Mouse (Mus musculus): ENCODE measurements around the gene Olfr851. TPM values are rescaled to one million over a fixed set of nuclear protein-coding genes. Genes with fewer than 3 reads are reported as not detected.

The Olfr851 gene
- not detected in 2 replicates for polyA plus RNA-seq (2015; fragmentation: Nextera tagmentation; extraction: Ambion mirVana)

GRCm38 (mm10) chr9:19492995-19493394, at the start of gene Olfr851:
TSS of gene Olfr851 (plus strand) at chr9:19493295.

GRCm38 (mm10) chr9:19478148-19478547, 14.9 kb upstream of the Olfr851 start, which contains the start of gene Olfr850:
TSS of gene Olfr850 (minus strand) at chr9:19478248.

GRCm38 (mm10) chr9:19540976-19541375, 47.9 kb downstream of the Olfr851 start, which contains the start of gene Olfr853:
TSS of gene Olfr853 (minus strand) at chr9:19541076.

Other genes with a start within 250 kb of the Olfr851 start
- not detected in 2 replicates for gene Olfr843, start 241.3 kb upstream of the Olfr851 start, polyA plus RNA-seq (2015; fragmentation: Nextera tagmentation; extraction: Ambion mirVana)
- gene Olfr844, start 176.9 kb upstream of the Olfr851 start, polyA plus RNA-seq (2015; fragmentation: Nextera tagmentation; extraction: Ambion mirVana) = not detected in 2 replicates
- not detected in 2 replicates for gene Olfr845, start 156.8 kb upstream of the Olfr851 start, polyA plus RNA-seq (2015; fragmentation: Nextera tagmentation; extraction: Ambion mirVana)
- gene Olfr846, start 129.3 kb upstream of the Olfr851 start, polyA plus RNA-seq (2015; fragmentation: Nextera tagmentation; extraction: Ambion mirVana) = not detected in 2 replicates
- not detected in 2 replicates for gene Olfr847, start 114.6 kb upstream of the Olfr851 start, polyA plus RNA-seq (2015; fragmentation: Nextera tagmentation; extraction: Ambion mirVana)
- not detected in 2 replicates for gene Olfr849, start 53.0 kb upstream of the Olfr851 start, polyA plus RNA-seq (2015; fragmentation: Nextera tagmentation; extraction: Ambion mirVana)
- not detected in 2 replicates for gene Olfr850, start 15.0 kb upstream of the Olfr851 start, polyA plus RNA-seq (2015; fragmentation: Nextera tagmentation; extraction: Ambion mirVana)
- not detected in 2 replicates for gene Olfr853, start 47.8 kb downstream of the Olfr851 start, polyA plus RNA-seq (2015; fragmentation: Nextera tagmentation; extraction: Ambion mirVana)
- gene Olfr854, start 74.1 kb downstream of the Olfr851 start, polyA plus RNA-seq (2015; fragmentation: Nextera tagmentation; extraction: Ambion mirVana) = not detected in 2 replicates
- not detected in 2 replicates for gene Olfr855, start 89.3 kb downstream of the Olfr851 start, polyA plus RNA-seq (2015; fragmentation: Nextera tagmentation; extraction: Ambion mirVana)
- 11.2 and 12.9 TPM in 2 replicates for gene Zfp317, start 128.8 kb downstream of the Olfr851 start, polyA plus RNA-seq (2015; fragmentation: Nextera tagmentation; extraction: Ambion mirVana)
- not detected in 2 replicates for gene Olfr857, start 216.1 kb downstream of the Olfr851 start, polyA plus RNA-seq (2015; fragmentation: Nextera tagmentation; extraction: Ambion mirVana)

All from urinary bladder, postnatal 0 days (tissue).